ENCODE assay signal across 29 mouse cellular contexts in the genomic region with DNA sequence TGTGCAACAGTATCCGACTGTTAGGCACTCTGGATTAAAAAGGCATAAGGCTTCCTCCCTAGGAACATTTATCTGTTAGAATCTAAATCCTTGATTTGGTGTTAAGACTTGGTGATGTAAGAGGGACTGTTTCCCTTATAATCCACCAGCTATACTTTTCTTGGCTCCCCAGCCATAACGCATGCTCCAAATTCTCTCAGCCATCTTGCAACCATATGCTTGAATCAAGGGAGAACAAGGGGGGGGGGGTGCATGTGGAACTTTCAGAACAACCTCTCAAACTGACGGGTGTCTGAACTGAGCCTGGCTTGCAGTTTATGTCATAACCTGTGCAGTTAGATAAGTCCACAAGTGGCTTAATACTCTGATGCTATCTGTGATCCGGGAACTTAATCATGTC. TPM values are rescaled to one million over a fixed set of nuclear protein-coding genes. Genes with fewer than 3 reads are reported as not detected.
DNase-seq lines count a peak whose midpoint lies in the region; ATAC-seq and TF ChIP-seq lines count a peak whose summit lies in the region.
"Had no signal": no experiment of that assay in that cellular context is flagged by ENCODE, and none has a peak within 500 bp of the region (broad histone marks: within the 10 kb centered on the region; RNA-seq: fewer than 3 reads in every experiment).

No protein-coding gene starts in this region.

- no peak overlapping the region for H3K27ac ChIP-seq in hindbrain, postnatal 0 days
- no peak overlapping the region for H3K27ac ChIP-seq in hindbrain, embryonic 13.5 days
- H3K27ac ChIP-seq in neural tube, embryonic 13.5 days (replicated peaks), result 0 out of 2 replicates have a peak overlapping the region, but pooled peaks have one; percentile 38
- no peak overlapping the region for H3K27ac ChIP-seq in midbrain, embryonic 14.5 days (replicated peaks; ENCODE audit: low read depth, low read length)
- H3K27ac ChIP-seq: embryonic facial prominence, embryonic 12.5 days; forebrain, embryonic 12.5 days; gastrocnemius, adult 2 months; hindbrain, embryonic 12.5 days; liver, embryonic 15.5 days; stomach, postnatal 0 days had no signal

- intact Hi-C loops in left cerebral cortex, postnatal 36 days (cut with DNase I), result loop anchor here (5.0 kb wide), 2 partner anchors 73 to 128 kb away; no protein-coding TSS in a partner anchor

- no peaks in the 10 kb centered on the region for H3K9me3 ChIP-seq in hindbrain, postnatal 0 days (ENCODE audit: low read length)
- H3K9me3 ChIP-seq in hindbrain, embryonic 13.5 days, result no peaks in the 10 kb centered on the region
- no peaks in the 10 kb centered on the region for H3K9me3 ChIP-seq in neural tube, embryonic 13.5 days
- H3K9me3 ChIP-seq in midbrain, embryonic 14.5 days (ENCODE audit: control insufficient read depth, low read length), result no peaks in the 10 kb centered on the region
- H3K9me3 ChIP-seq: embryonic facial prominence, embryonic 12.5 days; forebrain, embryonic 12.5 days; hindbrain, embryonic 12.5 days; liver, embryonic 15.5 days had no signal

- H3K36me3 ChIP-seq in hindbrain, postnatal 0 days (ENCODE audit: insufficient read depth, low read length), result no peaks in the 10 kb centered on the region
- H3K36me3 ChIP-seq in hindbrain, embryonic 13.5 days, result peaks cover 5% of the 10 kb centered on the region; the same call in 1 of the 2 replicates
- H3K36me3 ChIP-seq in neural tube, embryonic 13.5 days, result peaks cover 4% of the 10 kb centered on the region; the same call in 1 of the 2 replicates
- H3K36me3 ChIP-seq in midbrain, embryonic 14.5 days (ENCODE audit: control insufficient read depth, insufficient read depth, low read length), result no peaks in the 10 kb centered on the region
- H3K36me3 ChIP-seq: embryonic facial prominence, embryonic 12.5 days; forebrain, embryonic 12.5 days; hindbrain, embryonic 12.5 days; liver, embryonic 15.5 days had no signal

- H3K4me2 ChIP-seq in hindbrain, postnatal 0 days (ENCODE audit: low read depth, low read length), result 0 out of 2 replicates have a peak overlapping the region, but pooled peaks have one; percentile 3
- no peak overlapping the region for H3K4me2 ChIP-seq in hindbrain, embryonic 13.5 days
- H3K4me2 ChIP-seq in neural tube, embryonic 13.5 days, result peak overlapping the region; percentile 3; the same call in 1 of the 2 replicates
- no peak overlapping the region for H3K4me2 ChIP-seq in midbrain, embryonic 14.5 days (ENCODE audit: low read length)
- H3K4me2 ChIP-seq: embryonic facial prominence, embryonic 12.5 days; forebrain, embryonic 12.5 days; hindbrain, embryonic 12.5 days; liver, embryonic 15.5 days; lung, embryonic 14.5 days; midbrain, embryonic 11.5 days had no signal

- 65% methylated on average over 4 of the region's 4 CpGs for WGBS in hindbrain, postnatal 0 days
- 74% methylated on average over 4 of the region's 4 CpGs for WGBS in hindbrain, embryonic 13.5 days
- 71% methylated on average over 4 of the region's 4 CpGs for WGBS in neural tube, embryonic 13.5 days
- WGBS in midbrain, embryonic 14.5 days, result 66% methylated on average over 4 of the region's 4 CpGs

- DNase-seq in hindbrain, postnatal 0 days (ENCODE audit: low spot score), result no peak
- DNase-seq in brain, embryonic 14.5 days (ENCODE audit: low read depth), result peak; percentile 28
- peak; percentile 33 for DNase-seq in gonadal fat pad, adult 2 months (ENCODE audit: low read depth)
- no peak for DNase-seq in midbrain, embryonic 14.5 days
- DNase-seq in left cerebral cortex, postnatal 36 days (ENCODE audit: low spot score in 2 of 2), result no peak
- DNase-seq: adrenal gland, adult 2 months; adrenal gland, postnatal 36 days; B cell, adult 2 months; cerebellum, adult 8-10 months; cerebellum, postnatal 25 days; gastrocnemius, adult 2 months; gastrocnemius, postnatal 36 days; kidney, adult 11 months; kidney, postnatal 14 days; lung, embryonic 14.5 days; right cerebral cortex, adult 18-20 months; right cerebral cortex, postnatal 4 days; thymus, adult 2 months; thymus, postnatal 36 days had no signal

- H3K27me3 ChIP-seq in hindbrain, postnatal 0 days (ENCODE audit: insufficient read depth, low read length), result no peaks in the 10 kb centered on the region
- no peaks in the 10 kb centered on the region for H3K27me3 ChIP-seq in hindbrain, embryonic 13.5 days
- no peaks in the 10 kb centered on the region for H3K27me3 ChIP-seq in neural tube, embryonic 13.5 days
- no peaks in the 10 kb centered on the region for H3K27me3 ChIP-seq in midbrain, embryonic 14.5 days (ENCODE audit: control insufficient read depth, insufficient read depth, low read length)
- H3K27me3 ChIP-seq: embryonic facial prominence, embryonic 12.5 days; forebrain, embryonic 12.5 days; hindbrain, embryonic 12.5 days; liver, embryonic 15.5 days had no signal

- TF ChIP-seq POLR2A in brain, embryonic 14.5 days (IDR thresholded peaks at IDR 0.05; ENCODE audit: borderline replicate concordance, extremely low read depth, insufficient read depth, insufficient read length, poor library complexity, severe bottlenecking), result no peak

- TF ChIP-seq CTCF in hindbrain, postnatal 0 days (IDR thresholded peaks at IDR 0.05; ENCODE audit: low read depth), result no peak
- TF ChIP-seq CTCF in brain, embryonic 14.5 days (IDR thresholded peaks at IDR 0.05; ENCODE audit: borderline replicate concordance, extremely low read depth, insufficient read depth, insufficient read length), result no peak

- no peak overlapping the region for H3K9ac ChIP-seq in hindbrain, postnatal 0 days (replicated peaks; ENCODE audit: low read length)
- H3K9ac ChIP-seq in hindbrain, embryonic 13.5 days, result no peak overlapping the region
- no peak overlapping the region for H3K9ac ChIP-seq in neural tube, embryonic 13.5 days
- no peak overlapping the region for H3K9ac ChIP-seq in midbrain, embryonic 14.5 days (replicated peaks; ENCODE audit: low read length)
- H3K9ac ChIP-seq: embryonic facial prominence, embryonic 12.5 days; forebrain, embryonic 12.5 days; hindbrain, embryonic 12.5 days; liver, embryonic 15.5 days; lung, embryonic 14.5 days had no signal

- H3K4me3 ChIP-seq in hindbrain, postnatal 0 days (ENCODE audit: low read length), result no peak overlapping the region
- H3K4me3 ChIP-seq in hindbrain, embryonic 13.5 days, result no peak overlapping the region
- no peak overlapping the region for H3K4me3 ChIP-seq in neural tube, embryonic 13.5 days
- no peak overlapping the region for H3K4me3 ChIP-seq in midbrain, embryonic 14.5 days (replicated peaks; ENCODE audit: low read depth, low read length)
- H3K4me3 ChIP-seq: embryonic facial prominence, embryonic 12.5 days; erythroblast, embryonic 14.5 days; forebrain, embryonic 12.5 days; gastrocnemius, adult 2 months; hindbrain, embryonic 12.5 days; liver, embryonic 15.5 days had no signal

- peaks cover 12% of the 10 kb centered on the region for H3K4me1 ChIP-seq in hindbrain, postnatal 0 days (ENCODE audit: insufficient read depth, low read length)
- peaks cover 50% of the 10 kb centered on the region for H3K4me1 ChIP-seq in hindbrain, embryonic 13.5 days (replicated peaks)
- H3K4me1 ChIP-seq in neural tube, embryonic 13.5 days (replicated peaks), result peaks cover 54% of the 10 kb centered on the region
- peaks cover 24% of the 10 kb centered on the region for H3K4me1 ChIP-seq in midbrain, embryonic 14.5 days (ENCODE audit: control insufficient read depth, insufficient read depth, low read length)

- ATAC-seq in hindbrain, postnatal 0 days, result no peak
- ATAC-seq in hindbrain, embryonic 13.5 days (ENCODE audit: low FRiP score), result no peak
- ATAC-seq in neural tube, embryonic 13.5 days (ENCODE audit: low read depth), result no peak
- ATAC-seq in midbrain, embryonic 14.5 days (ENCODE audit: low FRiP score, low TSS enrichment), result no peak
- ATAC-seq: activated CD4-positive, CD25-positive, alpha-beta regulatory T cell, adult 4 months had no signal

RNA-seq across cellular contexts. Expression of a gene that starts 4.9 kb away (rescaled TPM):
- 77.3 and 87.2 TPM in 2 replicates for total RNA-seq in hindbrain, postnatal 0 days (2014; rRNA removed)
- 19.9 and 21.3 TPM in 2 replicates for polyA plus RNA-seq in hindbrain, postnatal 0 days (2015; fragmentation: Nextera tagmentation; extraction: Ambion mirVana)
- 30.9 and 31.3 TPM in 2 replicates for polyA plus RNA-seq in hindbrain, embryonic 13.5 days (2015; fragmentation: Nextera tagmentation; extraction: Ambion mirVana)
- 14.5 and 26.0 TPM in 2 replicates for polyA plus RNA-seq in brain, embryonic 14.5 days (2012; rRNA removed)
- polyA plus RNA-seq in gonadal fat pad, adult 2 months (2012; rRNA removed), result 0.28 and 0.35 TPM in 2 replicates
- polyA plus RNA-seq in neural tube, embryonic 13.5 days (2015; fragmentation: Nextera tagmentation; extraction: Ambion mirVana), result 27.2 and 30.0 TPM in 2 replicates
- polyA plus RNA-seq in midbrain, embryonic 14.5 days (2014; fragmentation: Nextera tagmentation; extraction: Ambion mirVana), result 27.2 and 35.2 TPM in 2 replicates
- 100 to 1,000 TPM; 174 to 175 TPM for total RNA-seq in left cerebral cortex, postnatal 36 days (2021)
- polyA plus RNA-seq: erythroblast, embryonic 14.5 days had no signal

Comparison
In these comparisons a context has a peak if more than half of its experiments do, and no peak if none do; other contexts are left out.
1. H3K4me2 ChIP-seq: peak in hindbrain, postnatal 0 days (single experiment) and neural tube, embryonic 13.5 days (single experiment); none in hindbrain, embryonic 13.5 days (single experiment) and midbrain, embryonic 14.5 days (single experiment).
2. DNase-seq: peak in brain, embryonic 14.5 days (single experiment) and gonadal fat pad, adult 2 months (single experiment); none in hindbrain, postnatal 0 days (single experiment), midbrain, embryonic 14.5 days (single experiment) and left cerebral cortex, postnatal 36 days (0 of 2).
3. RNA of a gene that starts 4.9 kb away (polyA plus RNA-seq): 27.2 to 35.2 TPM in midbrain, embryonic 14.5 days, 30.9 to 31.3 TPM in hindbrain, embryonic 13.5 days, 27.2 to 30.0 TPM in neural tube, embryonic 13.5 days, 14.5 to 26.0 TPM in brain, embryonic 14.5 days and 19.9 to 21.3 TPM in hindbrain, postnatal 0 days; 0.28 to 0.35 TPM in gonadal fat pad, adult 2 months; every median in the first group is over 10 times any median in the second.